Mouse (Mus musculus): Measurements from ENCODE around the gene Klhl32. TPM values are rescaled to one million over a fixed set of nuclear protein-coding genes. Genes with fewer than 3 reads are reported as not detected.

Klhl32 gene
- polyA plus RNA-seq (2012) = not detected in 2 replicates

DNA sequence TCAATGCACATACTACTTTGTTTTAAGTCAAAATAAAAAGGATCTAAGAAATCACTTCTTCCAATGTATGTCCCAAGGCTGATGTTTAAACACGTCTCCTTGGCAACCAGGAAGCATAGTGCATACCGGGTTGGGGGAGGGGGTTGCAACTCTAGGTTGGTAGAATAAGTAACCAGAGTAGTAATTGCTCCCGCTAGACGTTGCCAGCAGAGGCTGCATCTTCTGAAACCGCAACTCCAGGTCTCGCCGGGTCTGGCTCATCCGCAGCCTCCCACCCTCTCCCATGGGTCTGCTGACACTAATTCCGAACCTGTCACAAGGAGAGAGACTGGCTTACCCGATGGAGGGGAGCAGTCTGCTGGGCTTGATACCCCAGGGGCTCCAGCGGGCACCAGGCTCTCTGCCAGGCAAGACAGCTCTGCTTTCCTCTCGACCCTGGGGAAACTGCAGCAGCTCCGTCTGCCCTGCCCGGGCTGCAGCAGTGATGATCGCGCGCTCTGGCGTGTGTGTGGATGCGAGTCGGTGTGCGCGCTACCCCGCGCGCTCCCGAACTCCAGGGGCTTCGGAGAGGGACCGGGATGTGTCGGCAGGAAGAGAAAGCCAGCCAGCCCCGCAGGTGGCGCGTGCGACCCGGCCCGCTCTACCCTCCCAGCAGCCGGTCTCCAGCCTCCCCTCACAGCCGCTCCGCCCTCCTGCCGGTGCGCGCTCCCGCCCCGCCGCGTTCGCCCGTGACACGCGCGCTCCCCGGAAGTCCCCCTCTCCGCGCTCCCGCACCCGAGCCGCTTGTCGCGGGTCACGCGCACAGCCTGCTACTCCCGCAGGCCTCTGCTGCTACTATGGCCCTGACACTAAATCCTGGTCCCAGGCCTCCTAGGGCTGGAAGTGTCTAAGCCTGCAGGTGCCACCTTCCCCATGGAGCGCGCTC, at the start of gene Klhl32:
Klhl32 (minus strand) TSS at position 724 of the 925 bp plus-strand sequence.
- no peak for TF ChIP-seq GATA1 (IDR thresholded peaks at IDR 0.05; ENCODE audit: low read length)

DNA sequence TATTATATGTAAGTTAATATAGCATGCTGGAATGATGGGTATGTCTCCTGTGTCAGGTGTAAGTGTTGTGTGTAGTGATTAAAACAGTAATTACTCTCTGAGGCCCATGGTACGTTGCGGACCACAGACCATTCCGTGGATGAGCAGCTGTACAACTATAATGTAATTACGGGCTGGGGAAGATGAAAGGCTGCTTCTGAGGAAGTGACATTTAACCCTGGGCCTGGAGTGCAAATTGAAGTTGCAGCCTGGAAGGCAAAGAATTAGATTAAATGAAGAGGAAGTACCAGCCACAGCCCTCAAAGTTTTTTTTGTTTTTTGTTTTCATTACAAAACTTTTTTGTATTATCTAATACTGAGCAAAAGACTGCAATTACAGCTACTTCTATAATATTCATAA, 48.2 kb upstream of the Klhl32 start:
- no peak for TF ChIP-seq GATA1 (IDR thresholded peaks at IDR 0.05; ENCODE audit: low read length)

DNA sequence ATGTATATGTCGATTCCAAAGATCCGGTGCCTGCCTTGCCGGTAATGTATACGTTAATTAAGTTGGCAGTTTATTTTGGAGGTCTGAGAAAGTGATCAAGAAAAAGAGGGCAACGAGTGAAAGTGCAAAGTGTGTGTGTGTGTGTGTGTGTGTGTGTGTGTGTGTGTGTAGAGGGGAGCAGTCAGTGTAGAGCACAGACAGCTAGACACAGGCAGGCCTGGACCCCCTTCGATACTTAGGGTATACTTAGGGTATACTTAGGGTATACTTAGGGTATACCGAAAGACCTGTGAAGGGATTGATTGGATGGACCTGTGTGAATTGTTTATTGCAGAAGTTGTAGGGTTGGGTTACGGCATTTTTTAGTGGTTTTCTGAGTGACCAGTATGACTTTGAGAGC, 47.7 kb upstream of the Klhl32 start:
- no peak for TF ChIP-seq GATA1 (IDR thresholded peaks at IDR 0.05; ENCODE audit: low read length)

DNA sequence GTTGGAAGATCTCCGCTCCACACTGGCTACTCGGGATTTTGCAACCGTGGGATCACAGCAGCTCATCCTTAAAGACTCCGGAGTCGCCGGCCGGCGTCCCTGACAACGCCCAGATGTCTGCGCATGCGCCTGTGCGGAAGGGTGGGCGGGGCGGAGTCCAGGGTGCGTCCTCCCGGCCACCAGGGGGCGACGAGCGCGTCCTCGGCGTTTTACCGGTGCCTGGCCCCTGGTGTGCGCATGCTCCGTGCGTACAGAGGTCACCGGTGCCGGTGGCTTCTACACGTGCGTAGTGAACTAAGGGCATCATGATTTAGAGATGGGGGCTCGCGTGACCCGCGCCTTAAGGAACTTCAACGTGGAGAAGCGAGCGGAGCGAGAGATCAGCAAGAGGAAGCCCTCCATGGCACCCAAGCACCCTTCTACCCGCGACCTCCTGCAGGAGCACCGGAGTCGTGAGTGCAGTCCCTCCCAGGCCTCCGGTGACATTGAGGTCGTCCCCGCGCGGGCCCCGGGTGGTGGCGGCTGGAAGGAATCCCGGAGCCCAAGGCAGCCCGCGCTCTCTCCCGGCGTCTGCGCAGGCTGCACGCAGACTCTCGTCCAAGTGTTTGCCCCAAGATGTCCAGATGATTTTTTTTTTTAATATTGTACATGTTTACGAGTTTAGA, 47.1 kb upstream of the Klhl32 start, which contains the start of gene Ndufaf4:
Ndufaf4 (plus strand) TSS at position 233 of the 665 bp plus-strand sequence.
- TF ChIP-seq GATA1 (IDR thresholded peaks at IDR 0.05; ENCODE audit: low read length) = no peak

DNA sequence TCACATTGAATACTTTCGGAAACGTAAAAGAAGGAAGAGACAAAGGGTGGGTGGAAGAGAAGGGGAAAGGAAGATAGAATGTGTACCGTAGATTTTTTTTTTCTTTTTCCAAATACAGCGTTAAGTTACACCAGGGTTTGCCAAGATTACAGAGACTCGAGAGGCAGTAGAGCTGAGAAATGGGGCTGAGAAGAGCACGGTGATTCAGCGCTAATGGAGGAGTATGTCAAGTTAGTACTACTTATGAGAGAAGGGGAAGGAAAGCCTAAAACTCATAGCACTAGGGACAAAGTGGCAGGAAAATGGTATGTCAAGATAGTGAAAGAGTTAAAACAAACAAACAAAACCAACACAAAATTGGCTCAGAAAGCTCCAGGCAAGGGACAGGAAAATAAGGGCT, 46.4 kb upstream of the Klhl32 start:
- TF ChIP-seq GATA1 (IDR thresholded peaks at IDR 0.05; ENCODE audit: low read length) = no peak

DNA sequence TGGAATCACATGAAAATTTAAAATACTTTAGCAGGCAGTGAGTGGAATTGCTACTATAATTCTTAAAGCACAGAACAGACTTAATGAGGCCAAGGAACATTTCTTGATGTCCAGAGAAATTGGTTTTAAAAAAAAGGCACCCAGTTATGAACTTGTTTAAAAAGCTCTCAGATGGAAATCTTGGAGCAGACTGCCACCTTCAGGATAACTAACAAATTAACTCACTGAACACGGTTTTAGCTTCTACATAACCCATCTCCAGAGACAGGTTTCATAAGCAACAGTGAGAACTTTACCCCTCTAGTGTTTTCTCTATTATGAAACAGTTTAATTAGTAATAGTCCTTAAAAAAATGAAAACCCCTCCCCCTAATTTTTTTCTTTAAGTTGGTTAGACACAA, 45.9 kb upstream of the Klhl32 start:
- no peak for TF ChIP-seq GATA1 (IDR thresholded peaks at IDR 0.05; ENCODE audit: low read length)

DNA sequence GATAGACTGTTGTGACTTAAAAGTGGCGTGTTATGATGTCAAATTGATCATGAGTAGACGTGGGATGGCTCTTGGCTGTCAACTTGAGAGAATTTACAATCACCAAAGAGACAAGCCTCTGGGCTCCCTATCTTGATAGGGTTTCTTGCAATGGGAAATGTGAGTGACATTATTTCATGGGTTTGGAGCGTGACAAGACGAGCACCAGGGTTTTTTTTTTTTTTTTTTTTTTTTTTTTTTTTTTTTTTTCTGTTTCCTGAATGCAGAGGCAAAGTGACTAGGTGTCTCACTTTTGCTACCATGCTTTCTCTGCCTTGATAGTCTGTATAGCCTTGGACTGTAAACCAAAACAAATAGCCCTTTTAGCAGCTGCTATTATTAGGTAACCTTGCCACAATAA, 43.7 kb upstream of the Klhl32 start:
- no peak for TF ChIP-seq GATA1 (IDR thresholded peaks at IDR 0.05; ENCODE audit: low read length)

DNA sequence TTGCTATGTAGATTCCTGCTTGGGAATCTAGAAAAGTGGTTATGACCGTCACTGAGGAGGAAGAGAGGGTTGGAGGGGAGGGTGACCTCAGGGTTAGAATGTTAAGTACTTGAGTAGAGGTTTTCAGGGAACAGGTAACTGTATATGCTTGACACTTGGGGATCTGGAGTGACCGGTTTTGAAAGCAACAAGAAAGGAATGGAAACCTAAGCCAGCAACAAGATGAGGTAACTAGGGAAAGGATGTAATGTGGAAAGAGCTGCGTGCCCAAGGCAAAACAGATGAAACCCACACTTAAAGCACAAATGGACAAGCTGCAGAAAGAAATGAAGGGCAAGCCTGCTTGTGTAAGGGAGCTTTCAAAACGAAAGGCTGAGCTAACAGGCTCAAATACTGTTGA, 18.3 kb upstream of the Klhl32 start:
- no peak for TF ChIP-seq GATA1 (IDR thresholded peaks at IDR 0.05; ENCODE audit: low read length)

DNA sequence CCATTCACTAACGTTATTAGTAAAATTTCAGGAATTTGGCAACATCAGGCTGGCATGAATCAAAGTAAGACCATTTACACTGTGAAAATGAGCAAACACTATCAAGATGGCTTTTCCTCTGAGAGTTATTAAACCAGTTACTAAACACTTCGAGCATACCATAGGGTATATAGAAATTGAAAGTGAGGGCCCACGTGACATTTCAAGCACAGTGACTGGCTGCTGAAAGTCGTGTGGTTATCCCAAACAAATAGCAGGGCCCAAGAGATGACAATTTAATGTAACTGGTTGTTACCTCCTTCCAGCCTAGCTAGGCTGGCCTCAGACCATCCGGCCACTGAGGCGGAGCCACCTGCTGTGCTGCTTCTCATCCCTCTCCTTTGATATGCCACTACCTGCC, 14.8 kb upstream of the Klhl32 start:
- TF ChIP-seq GATA1 (IDR thresholded peaks at IDR 0.05; ENCODE audit: low read length) = no peak

DNA sequence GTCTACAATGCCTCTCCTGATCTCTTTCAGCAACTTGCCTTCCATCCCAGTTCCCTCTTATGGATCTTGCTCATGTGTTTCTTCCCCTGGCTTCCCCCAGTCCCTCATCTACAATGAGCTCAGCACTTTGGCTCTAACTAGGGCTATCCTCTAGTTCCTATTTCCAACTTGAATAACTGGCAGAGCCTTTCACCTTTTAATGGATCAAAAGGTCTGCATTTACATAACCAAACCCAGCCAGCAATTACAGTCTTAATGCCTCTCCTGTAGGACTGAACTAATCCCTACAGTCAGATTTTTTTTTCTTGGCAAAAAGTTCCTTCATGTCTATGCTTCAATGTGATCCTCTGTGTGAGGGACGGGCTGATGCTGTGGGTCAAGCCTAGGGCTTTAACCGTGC, 3.5 kb downstream of the Klhl32 start:
- TF ChIP-seq GATA1 (IDR thresholded peaks at IDR 0.05; ENCODE audit: low read length) = no peak

DNA sequence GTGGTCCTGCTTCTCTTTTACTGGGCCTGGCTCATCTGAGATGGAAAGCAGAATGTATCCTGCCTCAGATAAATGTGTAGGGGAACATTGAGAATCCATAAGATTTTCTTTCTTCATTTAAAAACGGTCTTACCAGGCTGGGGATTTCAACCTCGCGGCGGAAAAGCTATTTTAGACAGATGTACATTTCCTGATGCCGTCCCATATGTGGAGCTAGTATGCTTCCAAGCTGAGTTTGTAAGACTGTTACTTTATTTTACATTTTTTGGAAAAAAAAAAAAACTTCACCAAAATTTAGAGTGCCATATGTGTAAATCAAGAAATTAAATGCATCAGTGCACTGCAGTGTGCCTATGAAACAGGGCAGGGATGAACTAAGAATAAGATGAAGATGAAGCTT, 5.4 kb downstream of the Klhl32 start:
- TF ChIP-seq GATA1 (IDR thresholded peaks at IDR 0.05; ENCODE audit: low read length) = no peak

DNA sequence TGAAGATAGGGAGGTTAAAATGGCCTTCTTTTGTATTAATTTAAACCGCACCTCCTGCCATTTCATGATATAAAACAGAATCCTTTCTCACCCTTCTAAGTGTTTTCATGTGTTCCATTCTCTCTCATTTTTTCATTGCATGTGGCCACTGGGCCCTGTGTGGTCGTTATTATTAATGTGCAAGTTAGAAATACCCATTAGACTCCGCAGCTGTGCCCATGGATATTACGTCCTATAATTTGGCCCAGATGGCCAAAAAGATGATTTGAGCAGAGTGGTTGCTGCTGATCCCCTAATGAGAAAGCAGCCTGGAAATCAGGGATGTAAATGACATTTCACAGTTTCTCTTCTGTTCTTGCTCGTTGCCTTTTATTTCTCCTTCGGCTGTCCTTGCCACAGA, 12.4 kb downstream of the Klhl32 start:
- TF ChIP-seq GATA1 (IDR thresholded peaks at IDR 0.05; ENCODE audit: low read length) = no peak

DNA sequence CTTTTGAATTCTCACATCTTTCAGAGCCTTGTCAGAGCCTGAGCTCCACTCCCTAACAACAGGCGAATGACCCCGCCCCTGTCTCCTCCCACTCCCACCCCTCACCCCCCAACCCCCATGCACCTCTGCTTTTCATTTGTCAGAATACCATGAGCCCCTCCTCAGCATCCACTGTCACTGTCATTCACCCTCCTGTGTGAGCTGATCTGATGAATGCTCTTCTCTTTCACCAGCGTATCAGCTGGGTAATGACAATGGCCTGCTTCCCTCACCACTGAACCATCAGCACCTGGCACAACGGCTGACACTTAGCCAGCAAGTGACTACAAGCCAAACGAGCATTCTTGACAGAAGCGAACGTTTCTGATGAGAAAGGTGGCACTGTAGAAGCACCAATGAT, 15.4 kb downstream of the Klhl32 start:
- no peak for TF ChIP-seq GATA1 (IDR thresholded peaks at IDR 0.05; ENCODE audit: low read length)

DNA sequence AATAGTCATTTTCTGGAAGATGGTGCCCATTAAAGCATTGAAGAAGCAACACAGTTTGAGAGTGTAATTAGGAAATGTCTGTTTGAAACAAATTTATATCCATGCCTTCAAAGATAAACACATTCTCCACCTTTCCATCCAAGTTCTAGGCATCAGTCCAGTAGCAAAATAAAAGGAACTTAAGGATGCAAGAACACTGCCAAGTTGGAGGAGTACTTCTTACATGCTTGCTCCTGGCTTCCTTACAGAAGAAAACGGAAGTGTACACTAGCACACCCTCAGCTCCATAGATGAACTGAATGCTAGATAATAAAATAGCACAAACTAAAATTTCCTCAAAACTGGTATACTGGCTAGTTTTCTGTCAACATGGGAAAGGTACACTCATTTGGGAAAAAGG, 42.6 kb downstream of the Klhl32 start:
- no peak for TF ChIP-seq GATA1 (IDR thresholded peaks at IDR 0.05; ENCODE audit: low read length)

DNA sequence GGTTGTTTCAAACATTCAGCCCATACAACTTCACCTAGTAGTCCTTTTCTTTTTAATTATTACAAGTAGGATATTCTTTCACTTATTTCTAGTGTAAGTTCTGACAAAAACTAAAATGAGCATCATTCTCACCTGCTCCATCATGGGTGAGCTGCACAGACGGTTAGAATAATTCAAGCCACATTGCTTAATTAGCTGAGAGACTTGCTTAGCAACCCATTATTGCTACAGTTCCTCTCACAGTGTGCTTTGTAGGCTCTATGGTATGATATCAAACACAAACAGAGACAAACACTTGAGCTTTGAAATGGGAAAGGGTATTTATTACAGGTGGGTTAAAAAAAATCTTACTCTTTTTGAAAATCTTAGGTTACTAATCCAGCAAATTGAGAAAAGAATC, 49.0 kb downstream of the Klhl32 start:
- no peak for TF ChIP-seq GATA1 (IDR thresholded peaks at IDR 0.05; ENCODE audit: low read length)

DNA sequence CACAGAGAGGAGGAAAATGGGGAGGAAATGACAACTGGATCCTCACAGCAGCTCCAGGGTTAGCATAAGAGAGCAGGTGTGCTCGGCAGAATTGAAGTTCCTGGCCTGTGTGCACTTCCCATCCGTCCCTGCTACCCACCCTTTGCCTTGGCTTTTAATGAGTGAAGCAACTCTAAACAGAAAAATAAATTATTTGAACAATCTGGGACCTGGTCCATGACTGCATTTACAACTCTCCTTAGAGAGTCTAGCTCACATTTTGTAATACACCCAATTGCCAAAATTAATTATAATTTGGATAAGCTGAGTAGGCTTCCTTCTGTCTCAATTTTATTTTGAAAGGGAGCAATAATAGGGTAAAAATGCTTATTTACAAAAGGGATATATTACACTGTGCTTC, 49.6 kb downstream of the Klhl32 start:
- no peak for TF ChIP-seq GATA1 (IDR thresholded peaks at IDR 0.05; ENCODE audit: low read length)
